Mouse (Mus musculus) midbrain, embryonic 16.5 days (tissue): ENCODE data around the gene Bri3. TPM values are rescaled to one million over a fixed set of nuclear protein-coding genes. Genes with fewer than 3 reads are reported as not detected.

Experiments
- ATAC-seq: fragments of 200-750 bp; cut with Nextera tagmentation; 2 replicates; pipeline ENCODE4 v1.8.0; 2017; ENCODE audit warnings: moderate TSS enrichment
- H3K27ac ChIP-seq: fragments of 300-500 bp; sonication (generic); 2 replicates; pipeline ENCODE4 v1.5.1; 2014; ENCODE audit warnings: mild to moderate bottlenecking, low read length, mixed read lengths
- H3K27me3 ChIP-seq: fragments of 300-500 bp; sonication (generic); 2 replicates; pipeline ENCODE4 v1.6.1; 2014; ENCODE audit warnings: low read depth, low read length, mixed read lengths; ENCODE audit not compliant: control insufficient read depth, insufficient read depth
- H3K36me3 ChIP-seq: fragments of 300-500 bp; sonication (generic); 2 replicates; pipeline ENCODE4 v1.6.1; 2014; ENCODE audit warnings: mild to moderate bottlenecking, low read length, moderate library complexity, mixed read lengths; ENCODE audit not compliant: control insufficient read depth, insufficient read depth
- H3K4me1 ChIP-seq: fragments of 300-500 bp; sonication (generic); 2 replicates; pipeline ENCODE4 v1.6.1; 2014; ENCODE audit warnings: mild to moderate bottlenecking, low read length, mixed read lengths; ENCODE audit not compliant: control insufficient read depth, insufficient read depth
- H3K4me2 ChIP-seq: fragments of 300-500 bp; sonication (generic); 2 replicates; pipeline ENCODE4 v1.6.1; 2014; ENCODE audit warnings: mild to moderate bottlenecking, low read length, mixed read lengths
- H3K4me3 ChIP-seq: fragments of 300-500 bp; sonication (generic); 2 replicates; pipeline ENCODE4 v1.5.1; 2014; ENCODE audit warnings: low read depth, mild to moderate bottlenecking, low read length, moderate library complexity, mixed read lengths
- H3K9ac ChIP-seq: fragments of 300-500 bp; sonication (generic); 2 replicates; pipeline ENCODE4 v1.6.1; 2014; ENCODE audit warnings: low read depth, low read length, mixed read lengths
- H3K9me3 ChIP-seq: fragments of 300-500 bp; sonication (generic); replicated peaks from 2 replicates; pipeline ENCODE4 v1.6.1; 2014; ENCODE audit warnings: mild to moderate bottlenecking, low read length, mixed read lengths; ENCODE audit not compliant: control insufficient read depth, poor library complexity, severe bottlenecking
- WGBS: fragments of 180-500 bp; shearing (Covaris S2); extraction: QIAGEN DNeasy Blood & Tissue Kit; methylation state at CpG from one replicate; pipeline ENCODE4 v1.1.7; 2014; 5-methylcytosine and 5-hydroxymethylcytosine counted together
- polyA plus RNA-seq: library from polyadenylated mRNA; unstranded; fragments of >200 nt; fragmentation: Nextera tagmentation; extraction: Ambion mirVana; gene quantifications from 2 replicates; pipeline ENCODE4 v1.2.1, GENCODE M21; 2015

Gene Bri3
- polyA plus RNA-seq, 1 experiment from 2014 or later: 97.3 TPM

DNA sequence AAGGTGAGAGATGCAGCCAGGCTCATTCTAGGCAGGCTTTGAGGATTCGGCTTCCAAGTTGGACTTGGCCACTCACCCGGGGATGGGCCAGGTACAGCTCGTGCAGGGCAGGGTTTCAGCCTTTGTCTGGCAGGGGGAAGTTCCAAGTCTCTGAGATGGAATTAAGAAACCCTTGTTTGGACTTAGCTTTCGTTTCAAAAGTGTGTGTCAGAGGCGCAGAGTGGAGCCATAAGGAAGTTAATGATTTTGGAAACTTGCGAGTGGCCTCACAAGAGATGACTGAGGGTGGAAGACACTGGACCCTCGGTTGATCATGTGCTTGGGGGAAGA lies 12.3 kb downstream of the Bri3 start:
- H3K4me2 ChIP-seq: peak overlapping the region; percentile 82
- peak overlapping the region; percentile 85 for H3K27ac ChIP-seq
- no peak for ATAC-seq
- no peaks in the 10 kb centered on the region for H3K9me3 ChIP-seq
- peak overlapping the region; percentile 79 for H3K4me3 ChIP-seq
- 9% methylated on average over 7 of the region's 7 CpGs for WGBS
- H3K9ac ChIP-seq: peak overlapping the region; percentile 95
- no peaks in the 10 kb centered on the region for H3K36me3 ChIP-seq
- H3K27me3 ChIP-seq: no peaks in the 10 kb centered on the region
- peaks cover 39% of the 10 kb centered on the region for H3K4me1 ChIP-seq

DNA sequence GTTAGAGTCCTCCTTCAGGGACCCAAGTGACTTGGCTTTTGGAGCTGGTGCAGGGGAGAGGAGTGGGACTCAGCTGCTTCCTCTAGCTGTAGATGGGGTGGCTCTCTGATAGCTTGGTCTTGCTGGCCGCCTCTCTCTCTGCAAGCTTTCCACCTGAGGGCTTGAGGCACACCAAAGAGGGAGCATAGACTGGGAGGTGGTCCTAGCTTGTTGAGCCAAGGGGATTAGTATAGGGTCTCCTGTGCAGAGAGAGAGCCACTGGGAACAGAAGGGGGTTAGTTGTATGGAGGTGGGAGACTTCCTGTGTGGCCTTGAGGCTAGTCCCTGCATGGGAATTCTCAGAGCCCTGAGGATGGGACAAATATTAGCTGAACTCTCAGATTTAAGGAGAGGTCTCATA lies 12.7 kb downstream of the Bri3 start:
- no peak for ATAC-seq
- Histone ChIP-seq H3K27ac (peak overlapping the region; percentile 85), H3K9me3 (no peaks in the 10 kb centered on the region), H3K27me3 (no peaks in the 10 kb centered on the region), H3K36me3 (no peaks in the 10 kb centered on the region), H3K9ac (peak overlapping the region; percentile 95; the same call in 1 of the 2 replicates), H3K4me3 (peak overlapping the region; percentile 79), H3K4me2 (peak overlapping the region; percentile 82), H3K4me1 (peaks cover 39% of the 10 kb centered on the region)
- 19% methylated on average over 1 of the region's 1 CpGs for WGBS

DNA sequence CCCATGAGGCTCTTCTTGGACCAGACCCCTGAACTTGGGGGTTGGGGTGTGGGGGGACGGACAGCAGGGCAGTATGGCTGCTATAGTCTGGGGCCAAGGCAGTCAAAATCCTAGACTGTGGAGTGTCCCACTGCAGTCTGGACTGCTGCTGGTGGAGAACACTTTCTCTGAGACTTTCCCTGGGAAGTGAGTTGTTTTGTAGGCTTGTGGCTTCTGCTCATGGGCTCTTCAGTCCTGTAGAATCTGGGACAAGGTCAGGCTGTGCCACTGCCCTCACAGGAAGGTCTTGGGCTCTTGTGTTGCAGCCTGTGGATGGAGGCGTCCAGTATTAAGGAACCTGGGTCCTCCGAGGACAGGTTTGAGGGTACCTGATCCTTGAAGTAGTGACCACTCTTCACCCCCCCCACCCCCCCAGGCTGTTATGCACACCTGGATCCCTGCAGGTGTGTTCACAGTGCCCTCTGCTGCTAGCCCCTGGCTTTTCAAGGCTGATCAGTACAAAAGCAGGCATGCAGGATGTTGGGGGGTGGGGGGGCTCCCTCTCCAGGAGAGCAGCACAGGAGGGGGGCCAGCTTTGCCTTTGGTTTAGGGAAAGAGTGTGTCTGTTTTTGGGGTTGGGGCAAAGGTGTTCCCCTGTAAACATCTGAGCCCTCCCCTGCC lies 13.3 kb downstream of the Bri3 start:
- no peak overlapping the region for H3K27ac ChIP-seq
- H3K9me3 ChIP-seq: no peaks in the 10 kb centered on the region
- peak overlapping the region; percentile 82 for H3K4me2 ChIP-seq
- H3K4me1 ChIP-seq: peaks cover 39% of the 10 kb centered on the region
- peak overlapping the region; percentile 79; the same call in 1 of the 2 replicates for H3K4me3 ChIP-seq
- peak overlapping the region; percentile 95 for H3K9ac ChIP-seq
- no peaks in the 10 kb centered on the region for H3K27me3 ChIP-seq
- H3K36me3 ChIP-seq: no peaks in the 10 kb centered on the region
- ATAC-seq: no peak
- WGBS: 78% methylated on average over 3 of the region's 3 CpGs

DNA sequence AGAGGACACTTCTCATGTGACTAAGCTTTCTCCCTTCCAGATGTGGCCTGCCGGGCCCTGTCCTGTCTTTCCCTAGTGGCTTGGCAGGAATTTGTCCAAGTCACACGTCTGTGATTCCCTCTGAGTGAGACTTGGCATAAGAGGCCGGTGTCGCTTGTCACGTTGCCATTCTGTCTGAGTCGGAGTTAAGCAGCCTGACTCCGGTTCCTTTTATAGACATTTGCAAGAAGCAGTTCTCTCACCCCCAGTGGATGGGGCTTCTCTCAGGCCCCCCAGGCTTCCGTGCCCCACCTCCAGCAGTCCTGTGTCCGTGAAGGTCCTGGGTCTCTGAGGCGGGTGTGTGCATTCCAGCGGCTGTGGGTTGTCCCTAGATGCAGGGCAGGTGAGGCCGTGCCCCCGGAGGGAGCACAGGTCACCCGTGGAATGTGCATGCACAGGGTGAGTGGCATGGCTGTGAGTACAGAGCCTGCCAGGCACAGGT lies 13.9 kb downstream of the Bri3 start:
- Histone ChIP-seq H3K36me3 (no peaks in the 10 kb centered on the region), H3K9me3 (no peaks in the 10 kb centered on the region), H3K4me3 (peak overlapping the region; percentile 79), H3K9ac (peak overlapping the region; percentile 47), H3K27me3 (no peaks in the 10 kb centered on the region), H3K27ac (no peak overlapping the region), H3K4me1 (peaks cover 39% of the 10 kb centered on the region), H3K4me2 (peak overlapping the region; percentile 82)
- no peak for ATAC-seq
- 25% methylated on average over 14 of the region's 14 CpGs for WGBS

DNA sequence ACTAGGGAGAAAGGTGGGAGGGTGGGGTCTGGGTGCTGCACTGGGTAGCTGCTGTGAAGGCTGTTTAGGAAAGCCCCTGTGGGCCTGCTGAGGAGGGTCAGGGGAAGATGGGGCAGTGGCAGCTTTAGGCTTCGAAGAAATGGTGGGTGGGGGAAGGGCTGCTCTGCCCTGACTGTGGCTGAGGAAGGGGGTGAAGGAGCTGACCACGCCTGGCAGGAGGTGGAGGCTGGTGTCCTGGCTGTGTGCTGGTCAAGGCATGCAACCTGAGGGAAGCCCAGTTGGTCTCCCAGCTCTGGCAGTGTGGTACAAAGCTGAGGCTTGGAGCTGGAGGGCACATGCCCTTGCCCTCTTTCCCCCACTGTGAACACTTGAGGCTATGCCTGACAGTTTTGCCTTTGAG lies 14.4 kb downstream of the Bri3 start:
- Histone ChIP-seq H3K27ac (no peak overlapping the region), H3K27me3 (no peaks in the 10 kb centered on the region), H3K4me1 (peaks cover 39% of the 10 kb centered on the region), H3K9ac (peak overlapping the region; percentile 47), H3K4me3 (no peak overlapping the region; the same call in 1 of the 2 replicates), H3K9me3 (no peaks in the 10 kb centered on the region), H3K36me3 (no peaks in the 10 kb centered on the region), H3K4me2 (peak overlapping the region; percentile 82)
- WGBS: 26% methylated on average over 2 of the region's 2 CpGs
- no peak for ATAC-seq

DNA sequence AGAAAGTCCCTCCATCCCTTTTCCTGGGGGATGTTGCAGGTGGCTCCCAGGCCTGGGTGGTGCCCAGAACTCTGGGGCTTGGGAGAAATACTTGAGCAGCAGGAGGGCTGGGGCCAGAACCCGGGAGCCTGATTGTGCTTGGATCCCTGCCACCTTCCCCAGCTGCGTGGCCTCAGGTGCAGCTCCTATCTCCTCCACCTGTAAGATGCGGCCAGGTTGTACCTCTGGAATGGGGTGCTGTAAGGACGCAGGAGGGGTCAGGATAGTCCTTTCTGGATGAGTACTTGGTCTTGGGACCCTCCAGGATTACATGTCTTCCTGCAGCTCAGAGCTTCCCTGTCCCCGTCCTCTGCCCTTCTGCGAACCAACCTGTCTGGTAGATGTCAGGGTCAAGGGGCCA lies 15.0 kb downstream of the Bri3 start:
- Histone ChIP-seq H3K9ac (peak overlapping the region; percentile 47; the same call in 1 of the 2 replicates), H3K27me3 (no peaks in the 10 kb centered on the region), H3K27ac (no peak overlapping the region), H3K9me3 (no peaks in the 10 kb centered on the region), H3K4me2 (no peak overlapping the region; the same call in 1 of the 2 replicates), H3K36me3 (no peaks in the 10 kb centered on the region), H3K4me1 (peaks cover 39% of the 10 kb centered on the region), H3K4me3 (no peak overlapping the region)
- WGBS: 65% methylated on average over 6 of the region's 6 CpGs
- ATAC-seq: no peak

DNA sequence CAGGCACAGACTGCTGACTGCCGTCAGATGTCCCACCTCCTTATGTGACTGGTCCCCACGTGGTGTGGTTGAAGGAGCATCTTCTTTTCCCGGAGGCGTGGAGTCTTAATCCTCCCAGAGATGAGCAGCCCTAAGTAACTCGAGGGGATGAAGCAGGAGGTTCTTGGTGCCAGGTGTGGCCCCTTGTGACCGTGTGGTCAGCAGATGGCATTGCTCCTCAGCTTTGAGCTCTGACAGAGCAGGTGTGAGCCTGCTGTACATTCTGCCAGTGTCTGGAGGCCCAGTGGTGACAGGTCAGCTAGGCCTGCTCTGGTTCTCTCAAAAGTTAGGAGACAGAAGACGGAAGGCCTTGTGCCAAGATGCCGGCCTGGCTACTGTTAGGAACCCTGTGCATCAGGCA lies 16.2 kb downstream of the Bri3 start:
- H3K27ac ChIP-seq: no peak overlapping the region
- H3K36me3 ChIP-seq: 0 out of 2 replicates have a peak, but pooled peaks cover 2% of the 10 kb centered on the region
- H3K4me1 ChIP-seq: peaks cover 36% of the 10 kb centered on the region
- H3K27me3 ChIP-seq: no peaks in the 10 kb centered on the region
- no peaks in the 10 kb centered on the region for H3K9me3 ChIP-seq
- no peak for ATAC-seq
- H3K4me3 ChIP-seq: no peak overlapping the region
- no peak overlapping the region for H3K9ac ChIP-seq
- 76% methylated on average over 8 of the region's 8 CpGs for WGBS
- no peak overlapping the region for H3K4me2 ChIP-seq

DNA sequence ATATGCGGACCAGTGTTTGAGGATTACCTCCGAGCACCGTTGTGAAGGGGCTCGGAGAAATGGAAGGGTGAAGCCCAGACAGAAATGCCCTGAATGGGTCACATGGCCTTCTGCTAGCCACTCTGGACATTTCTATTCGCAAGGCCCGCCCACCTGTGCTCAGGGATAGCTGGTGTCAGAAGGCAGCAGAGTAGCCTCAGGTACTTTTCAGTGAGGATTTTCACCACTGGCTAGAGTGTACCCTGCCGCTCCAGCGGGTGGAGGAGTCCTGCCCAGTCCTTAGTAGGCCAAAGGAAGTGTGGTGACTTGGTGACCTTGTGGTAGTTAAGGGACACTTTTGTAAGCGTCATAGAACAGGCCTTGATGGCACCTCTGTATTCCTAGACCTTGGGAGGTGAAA lies 17.1 kb downstream of the Bri3 start:
- ATAC-seq: no peak
- H3K9ac ChIP-seq: no peak overlapping the region
- H3K4me1 ChIP-seq: peaks cover 36% of the 10 kb centered on the region
- WGBS: 83% methylated on average over 9 of the region's 9 CpGs
- H3K4me3 ChIP-seq: no peak overlapping the region
- H3K9me3 ChIP-seq: no peaks in the 10 kb centered on the region
- no peak overlapping the region for H3K27ac ChIP-seq
- 0 out of 2 replicates have a peak, but pooled peaks cover 2% of the 10 kb centered on the region for H3K36me3 ChIP-seq
- no peak overlapping the region for H3K4me2 ChIP-seq
- no peaks in the 10 kb centered on the region for H3K27me3 ChIP-seq

DNA sequence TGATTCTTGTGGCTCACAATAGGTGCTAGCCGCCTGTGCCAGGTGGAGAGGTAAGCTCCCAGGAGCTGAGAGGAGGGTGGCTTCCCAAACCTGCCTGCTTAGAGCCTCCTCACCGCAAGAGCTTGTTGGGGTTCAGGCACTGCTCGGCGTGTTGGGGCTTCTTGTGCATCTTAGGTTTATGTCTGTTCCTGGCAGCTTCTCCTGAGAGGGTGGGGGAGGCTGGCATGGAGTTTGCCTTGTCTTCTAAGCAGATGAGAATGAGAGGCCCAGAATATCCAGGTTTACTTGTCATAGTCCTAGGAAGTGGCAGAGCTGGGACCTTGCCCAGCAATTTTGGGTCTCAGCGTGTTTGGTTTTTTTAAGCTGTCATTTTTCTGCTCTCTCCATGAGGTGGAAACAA lies 17.6 kb downstream of the Bri3 start:
- 92% methylated on average over 5 of the region's 5 CpGs for WGBS
- no peak overlapping the region for H3K4me3 ChIP-seq
- no peak overlapping the region for H3K27ac ChIP-seq
- no peak overlapping the region for H3K9ac ChIP-seq
- no peaks in the 10 kb centered on the region for H3K9me3 ChIP-seq
- no peaks in the 10 kb centered on the region for H3K27me3 ChIP-seq
- H3K4me1 ChIP-seq: peaks cover 31% of the 10 kb centered on the region
- no peak for ATAC-seq
- no peak overlapping the region for H3K4me2 ChIP-seq
- H3K36me3 ChIP-seq: 0 out of 2 replicates have a peak, but pooled peaks cover 2% of the 10 kb centered on the region
